Mouse (Mus musculus): ENCODE data around the gene Rlf. TPM values are rescaled to one million over a fixed set of nuclear protein-coding genes. Genes with fewer than 3 reads are reported as not detected.
A peak's percentile ranks its signal among the peaks of the same experiment; 100 is the strongest.

Gene Rlf
- polyA plus RNA-seq (2012; ENCODE audit: insufficient read depth, insufficient read length, missing spikeins): 4.2 and 4.6 TPM in 2 replicates

DNA sequence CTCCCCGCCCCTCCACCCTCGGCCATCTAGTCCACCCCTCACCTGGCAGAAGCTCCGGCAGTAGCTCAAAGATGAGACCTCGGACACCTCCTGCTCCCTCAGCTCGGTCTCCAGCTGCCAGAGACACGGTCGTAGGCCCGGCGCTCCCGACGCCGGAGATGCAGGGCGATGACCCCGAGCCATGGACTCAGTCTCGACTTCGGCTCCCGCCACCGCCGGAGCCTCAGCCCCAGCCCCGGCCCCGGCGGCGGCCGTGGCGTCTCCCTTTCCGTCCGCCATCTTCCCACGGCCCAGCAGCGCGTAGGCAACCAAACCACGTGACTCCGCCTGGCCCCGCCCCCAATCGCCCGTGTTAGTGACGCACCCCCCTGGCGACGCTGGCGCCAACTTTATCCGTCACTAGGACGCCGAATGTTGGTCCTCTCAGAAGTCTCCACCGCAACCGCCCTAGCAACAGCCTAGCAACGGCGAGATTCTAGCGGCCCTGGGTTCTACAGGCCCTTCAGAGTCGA, at the start of gene Rlf:
Gene Rlf (minus strand): TSS at position 292 of the 512 bp plus-strand sequence.
- peak within 1 kb of the TSS; percentile 79 for H3K27ac ChIP-seq (replicated peaks; ENCODE audit: low read depth, low read length)
- H3K4me3 ChIP-seq (ENCODE audit: insufficient read depth, low read depth, low read length): peak within 1 kb of the TSS; percentile 87
- peaks cover 3% of the 10 kb centered on the region for H3K4me1 ChIP-seq (ENCODE audit: control insufficient read depth, insufficient read depth, insufficient read length, low read length)

DNA sequence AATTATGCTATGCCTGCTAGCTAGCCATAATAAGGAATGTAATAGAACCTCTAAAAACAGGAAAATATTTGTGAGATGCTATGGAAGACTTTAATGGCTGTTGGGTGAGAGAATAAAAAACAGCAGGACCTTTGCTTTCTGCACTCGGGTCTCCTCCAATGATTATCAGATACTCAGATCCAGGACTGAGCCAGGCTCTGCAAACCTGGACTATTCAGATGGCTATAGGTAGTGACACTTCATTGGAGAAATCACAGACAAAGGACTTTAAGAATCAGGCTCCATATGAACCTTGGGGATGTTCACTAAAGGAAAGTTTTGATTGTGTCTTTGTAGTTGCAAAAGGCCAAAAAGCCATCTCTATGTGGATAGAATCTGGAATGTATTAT, 26.7 kb upstream of the Rlf start:
- Histone ChIP-seq H3K4me1 (ENCODE audit: control insufficient read depth, insufficient read depth, insufficient read length, low read length) (no peaks in the 10 kb centered on the region), H3K4me3 (ENCODE audit: insufficient read depth, low read depth, low read length) (no peak overlapping the region), H3K27ac (replicated peaks; ENCODE audit: low read depth, low read length) (no peak overlapping the region)

DNA sequence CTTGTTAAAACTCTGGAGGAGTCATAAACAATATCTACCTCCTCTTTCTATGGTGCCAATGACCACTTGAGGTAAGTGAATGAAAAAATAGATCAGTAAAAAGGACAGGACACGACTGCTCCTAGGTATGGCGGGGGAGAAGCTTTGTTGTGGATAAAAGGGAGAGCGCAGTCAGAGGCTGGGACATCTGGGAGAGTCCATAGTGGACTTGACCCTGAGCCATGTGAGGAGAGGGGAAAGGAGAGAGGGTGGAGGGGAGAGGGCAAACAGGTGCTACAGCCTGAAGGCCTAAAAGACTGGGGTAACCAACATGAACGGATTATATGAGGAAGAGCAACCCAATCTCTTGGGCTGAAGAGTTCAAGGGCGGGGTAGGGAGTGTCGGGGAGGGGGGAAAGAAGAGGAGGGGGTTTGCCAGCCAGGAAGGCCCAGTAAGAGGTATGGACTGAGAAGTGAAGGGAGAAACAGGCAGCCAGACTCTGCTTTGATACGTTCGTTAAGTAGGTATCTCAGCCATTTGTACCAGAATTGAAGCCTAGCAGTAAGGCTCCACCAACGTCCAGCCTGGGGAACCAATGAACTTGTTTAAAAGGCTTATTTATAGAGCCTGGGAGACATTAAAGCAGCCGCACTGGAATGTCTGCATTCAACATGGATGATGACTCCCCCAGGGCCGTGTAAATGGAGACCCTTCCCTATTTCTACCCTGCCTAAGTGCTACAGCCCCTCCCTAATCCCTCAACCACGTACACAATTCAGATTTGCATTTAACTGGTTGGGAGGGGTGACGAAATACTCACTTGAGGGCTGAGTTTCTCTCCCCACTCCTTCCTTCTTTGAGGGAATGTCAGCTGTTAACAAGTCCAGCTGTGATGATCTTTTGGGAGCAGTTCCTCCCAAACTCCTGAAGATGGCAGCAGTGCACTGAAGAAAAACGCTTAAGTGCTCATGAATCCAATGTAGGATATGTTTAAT, 26.0 kb upstream of the Rlf start:
- Histone ChIP-seq H3K27ac (replicated peaks; ENCODE audit: low read depth, low read length) (no peak overlapping the region), H3K4me1 (ENCODE audit: control insufficient read depth, insufficient read depth, insufficient read length, low read length) (no peaks in the 10 kb centered on the region), H3K4me3 (ENCODE audit: insufficient read depth, low read depth, low read length) (no peak overlapping the region)

DNA sequence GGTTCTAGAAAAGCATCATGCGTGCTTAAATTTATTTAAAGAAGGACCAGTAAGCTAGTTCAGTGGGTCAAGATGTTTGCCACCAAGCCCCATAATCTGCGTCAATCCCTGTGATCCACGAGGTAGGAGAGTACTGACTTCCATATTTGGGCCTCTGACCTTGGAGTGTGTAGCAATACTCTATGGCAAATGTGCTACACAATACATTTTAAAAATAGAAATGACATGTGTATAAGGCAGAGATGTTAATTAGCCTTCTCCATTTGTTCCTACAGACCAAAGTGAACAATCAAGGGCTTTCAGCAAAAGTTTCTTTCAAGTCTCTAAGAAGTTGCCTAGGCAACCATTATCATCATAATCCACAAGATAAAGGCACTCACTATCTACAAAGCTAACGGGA, 25.0 kb upstream of the Rlf start:
- no peaks in the 10 kb centered on the region for H3K4me1 ChIP-seq (ENCODE audit: control insufficient read depth, insufficient read depth, insufficient read length, low read length)
- no peak overlapping the region for H3K4me3 ChIP-seq (ENCODE audit: insufficient read depth, low read depth, low read length)

DNA sequence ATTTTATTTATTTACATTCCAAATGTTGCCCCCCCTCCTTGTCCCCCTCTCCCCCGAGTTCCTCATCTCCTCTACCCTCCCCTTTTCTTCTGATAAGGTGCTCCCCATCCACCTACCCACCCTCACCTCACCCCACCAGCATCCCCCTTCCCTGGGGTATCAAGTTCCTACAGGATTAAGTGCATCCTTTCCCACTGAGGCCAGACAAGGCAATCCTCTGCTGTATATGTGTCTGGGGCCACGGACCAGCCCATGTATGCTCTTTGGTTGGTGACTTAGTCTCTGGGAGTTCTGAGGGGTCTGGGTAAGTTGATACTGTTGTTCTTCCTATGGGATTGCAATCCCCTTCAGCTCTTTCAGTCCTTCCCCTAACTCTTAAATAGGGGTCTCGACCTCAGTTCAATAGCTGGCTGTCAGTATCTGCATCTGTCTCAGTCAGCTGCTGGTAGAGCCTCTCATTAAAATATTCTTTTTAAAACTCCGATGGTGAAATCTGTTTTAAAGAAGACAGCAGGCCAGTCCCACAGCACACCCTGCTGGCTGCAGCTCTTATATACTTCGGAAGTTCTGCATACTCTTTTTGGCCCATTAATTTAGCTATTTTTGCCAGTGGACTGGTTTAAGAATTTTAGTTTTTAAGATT, 17.0 kb upstream of the Rlf start:
- Histone ChIP-seq H3K4me1 (ENCODE audit: control insufficient read depth, insufficient read depth, insufficient read length, low read length) (no peaks in the 10 kb centered on the region), H3K4me3 (ENCODE audit: insufficient read depth, low read depth, low read length) (no peak overlapping the region), H3K27ac (replicated peaks; ENCODE audit: low read depth, low read length) (no peak overlapping the region)

More for the DNA sequence above, 25.0 kb upstream of the Rlf start:
- H3K27ac ChIP-seq (replicated peaks; ENCODE audit: low read depth, low read length): no peak overlapping the region

DNA sequence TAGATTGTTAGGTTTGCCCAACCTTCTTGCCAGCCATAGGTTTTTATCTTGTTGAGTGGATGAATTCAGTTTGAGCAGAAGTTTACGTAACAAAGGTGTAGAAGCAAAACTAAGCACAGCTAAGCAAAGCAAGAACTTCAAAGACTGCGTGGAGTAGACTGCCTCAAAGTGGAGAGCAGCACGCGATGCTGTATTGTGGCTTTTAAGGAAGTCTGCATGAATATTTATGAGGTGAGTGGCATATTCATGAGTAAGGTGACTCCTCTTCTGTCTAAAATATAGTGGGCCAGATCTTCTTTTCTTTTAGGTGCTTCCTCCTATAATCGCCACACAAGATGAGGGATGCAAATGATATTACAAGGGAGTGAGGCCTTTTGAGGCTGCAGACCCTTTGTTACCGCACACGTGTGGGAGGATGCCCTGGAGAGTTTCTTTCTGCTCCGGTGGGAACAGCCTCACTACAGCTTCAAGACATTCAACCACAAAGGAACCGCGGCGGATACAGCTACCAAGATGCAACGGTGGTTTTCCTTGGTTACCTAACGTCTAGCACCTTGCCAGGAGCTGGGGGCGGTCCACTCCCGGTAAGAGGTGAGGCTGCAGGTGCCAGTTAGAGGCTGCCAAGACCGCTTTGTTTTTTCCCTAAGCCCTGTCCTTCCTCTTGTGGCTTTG, 16.2 kb upstream of the Rlf start:
- no peak overlapping the region for H3K4me3 ChIP-seq (ENCODE audit: insufficient read depth, low read depth, low read length)
- H3K4me1 ChIP-seq (ENCODE audit: control insufficient read depth, insufficient read depth, insufficient read length, low read length): no peaks in the 10 kb centered on the region
- H3K27ac ChIP-seq (replicated peaks; ENCODE audit: low read depth, low read length): no peak overlapping the region

DNA sequence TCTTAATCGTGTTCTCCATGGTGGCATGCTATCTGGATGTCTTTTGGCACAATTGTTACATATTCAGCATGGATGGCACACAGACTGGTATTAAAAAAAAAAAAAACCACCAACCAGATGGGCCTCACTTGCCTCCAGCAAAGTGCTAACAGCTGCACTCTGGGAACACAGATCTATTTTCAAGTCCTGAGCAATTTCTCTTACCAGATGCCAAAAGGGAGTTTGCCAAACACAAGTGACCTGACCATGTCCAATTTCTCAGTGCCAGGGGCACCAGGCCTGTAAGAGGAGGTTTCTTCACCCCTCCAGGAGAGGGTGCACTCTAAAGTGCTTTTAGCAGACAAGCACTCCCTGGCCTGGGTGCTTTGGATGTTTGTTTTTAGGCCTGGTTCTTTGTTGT, 12.2 kb upstream of the Rlf start:
- H3K4me3 ChIP-seq (ENCODE audit: insufficient read depth, low read depth, low read length): no peak overlapping the region
- no peaks in the 10 kb centered on the region for H3K4me1 ChIP-seq (ENCODE audit: control insufficient read depth, insufficient read depth, insufficient read length, low read length)
- H3K27ac ChIP-seq (replicated peaks; ENCODE audit: low read depth, low read length): no peak overlapping the region

DNA sequence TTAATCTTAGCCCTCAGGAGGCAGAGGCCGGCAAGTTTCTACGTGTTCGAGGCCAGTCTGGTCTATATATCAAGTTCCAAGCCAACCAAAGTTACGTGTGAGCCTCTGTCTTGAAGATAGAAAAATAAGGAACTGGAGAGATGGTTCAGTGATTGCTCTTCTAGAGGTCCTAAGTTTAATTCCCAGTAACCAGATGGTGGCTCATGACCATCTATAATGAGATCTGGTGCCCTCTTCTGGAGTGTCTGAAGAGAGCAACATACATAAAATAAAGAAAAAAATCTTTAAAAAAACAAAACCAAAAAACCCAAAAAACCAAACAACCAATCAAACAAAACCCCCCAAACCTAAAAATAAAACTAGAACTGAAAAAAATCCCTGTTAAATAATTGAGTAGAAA, 10.3 kb upstream of the Rlf start:
- Histone ChIP-seq H3K27ac (replicated peaks; ENCODE audit: low read depth, low read length) (no peak overlapping the region), H3K4me3 (ENCODE audit: insufficient read depth, low read depth, low read length) (no peak overlapping the region), H3K4me1 (ENCODE audit: control insufficient read depth, insufficient read depth, insufficient read length, low read length) (no peaks in the 10 kb centered on the region)

DNA sequence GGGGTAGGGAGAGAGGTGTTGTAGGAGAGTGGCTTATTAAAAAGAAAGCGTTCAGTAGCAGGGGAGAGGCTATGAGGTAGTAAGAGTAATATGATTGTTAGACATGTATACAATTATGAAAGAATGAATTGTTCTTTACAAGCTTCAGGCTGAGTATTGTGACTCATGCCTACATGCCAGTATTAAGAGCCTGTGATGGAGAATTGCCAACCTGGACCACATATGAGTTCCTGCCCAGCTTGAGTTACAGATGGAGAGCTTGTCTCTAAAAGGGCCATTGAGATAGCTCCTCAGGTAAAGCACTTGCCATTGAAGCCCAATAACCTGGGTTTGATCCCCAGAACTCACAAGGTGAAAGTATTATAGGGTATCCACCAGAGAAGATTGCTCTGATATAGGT, 8.3 kb upstream of the Rlf start:
- Histone ChIP-seq H3K4me1 (ENCODE audit: control insufficient read depth, insufficient read depth, insufficient read length, low read length) (no peaks in the 10 kb centered on the region), H3K4me3 (ENCODE audit: insufficient read depth, low read depth, low read length) (no peak overlapping the region), H3K27ac (replicated peaks; ENCODE audit: low read depth, low read length) (no peak overlapping the region)

DNA sequence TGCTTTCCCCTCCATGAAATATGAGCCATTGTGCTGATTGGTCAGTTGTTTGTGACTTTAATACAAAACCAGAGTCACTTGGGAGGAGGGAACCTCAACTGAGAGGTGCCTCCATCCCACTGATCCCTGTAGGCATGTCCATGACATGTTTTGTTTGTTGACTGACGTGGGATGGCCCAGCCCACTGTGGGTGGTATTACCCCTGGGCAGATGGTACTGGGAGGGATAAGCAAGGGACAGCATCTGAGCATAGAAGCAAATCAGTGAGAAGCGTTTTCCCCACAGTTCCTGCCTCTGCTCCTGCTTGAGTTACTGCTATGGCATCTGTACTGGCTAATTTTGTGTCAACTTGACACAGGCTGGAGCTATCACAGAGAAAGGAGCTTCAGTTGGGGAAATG, 1.3 kb upstream of the Rlf start:
- H3K27ac ChIP-seq (replicated peaks; ENCODE audit: low read depth, low read length): no peak overlapping the region
- no peak overlapping the region for H3K4me3 ChIP-seq (ENCODE audit: insufficient read depth, low read depth, low read length)
- peaks cover 3% of the 10 kb centered on the region for H3K4me1 ChIP-seq (ENCODE audit: control insufficient read depth, insufficient read depth, insufficient read length, low read length)

DNA sequence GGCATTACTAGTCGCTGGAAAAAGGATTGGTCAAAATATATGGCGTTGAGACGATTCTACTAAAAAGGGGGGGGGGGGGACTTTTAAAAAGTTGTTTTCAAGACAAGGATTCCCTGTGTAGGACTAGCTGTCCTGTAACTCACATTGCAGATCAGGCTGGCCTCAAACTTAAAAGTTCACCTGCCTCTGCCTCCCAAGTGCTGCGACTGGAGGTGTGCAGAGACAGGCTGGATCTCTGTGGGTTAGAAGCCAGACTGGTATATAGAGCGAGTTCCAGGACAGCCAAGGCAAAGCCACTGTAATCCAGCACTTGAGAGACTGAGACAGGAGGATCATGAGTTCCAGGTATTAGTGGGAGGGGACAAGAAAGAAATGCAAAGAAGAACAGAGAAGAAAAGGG, 605 bp upstream of the Rlf start:
- H3K4me3 ChIP-seq (ENCODE audit: insufficient read depth, low read depth, low read length): peak overlapping the region; percentile 87
- H3K27ac ChIP-seq (replicated peaks; ENCODE audit: low read depth, low read length): no peak overlapping the region
- H3K4me1 ChIP-seq (ENCODE audit: control insufficient read depth, insufficient read depth, insufficient read length, low read length): peaks cover 3% of the 10 kb centered on the region

DNA sequence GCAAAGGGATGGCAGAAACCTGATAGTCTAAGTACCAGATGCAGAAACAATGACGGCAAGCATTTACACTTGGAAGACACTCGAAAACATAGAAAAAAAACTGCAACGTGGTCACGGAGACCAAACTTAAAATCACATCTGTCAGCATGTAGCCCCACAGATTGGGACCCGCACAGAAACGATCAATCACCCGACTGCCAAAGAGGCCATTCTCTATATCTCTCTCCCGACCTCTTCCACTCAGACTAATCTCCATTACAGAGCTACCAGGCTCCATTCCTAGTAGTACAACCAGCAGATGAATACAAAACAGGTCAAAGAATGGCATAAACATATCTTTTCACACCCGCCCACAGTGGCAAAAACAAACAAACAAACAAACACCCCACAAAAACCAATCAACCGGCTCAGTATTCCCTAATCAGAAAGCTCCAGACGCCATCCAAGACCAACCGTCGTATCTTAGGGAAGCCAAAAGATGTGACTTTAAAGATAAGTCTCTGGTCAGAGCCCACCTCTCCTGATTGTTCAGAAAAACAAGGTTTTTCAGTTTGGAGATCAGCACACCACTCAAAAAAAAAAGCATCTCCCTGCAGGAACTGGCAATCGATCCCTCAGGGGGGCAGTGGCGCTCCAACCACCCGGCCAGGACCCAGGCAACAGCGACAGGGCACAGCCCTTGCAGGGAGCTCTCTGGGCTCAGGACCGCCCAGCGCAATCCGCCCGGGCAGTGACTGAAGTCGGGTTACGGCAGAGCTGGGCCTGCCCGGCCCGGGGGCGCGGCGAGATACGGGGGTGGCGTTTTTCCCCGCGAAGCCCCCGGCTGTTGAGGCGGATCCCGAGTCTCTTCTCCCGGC, 720 bp downstream of the Rlf start:
- Histone ChIP-seq H3K27ac (replicated peaks; ENCODE audit: low read depth, low read length) (no peak overlapping the region), H3K4me3 (ENCODE audit: insufficient read depth, low read depth, low read length) (peak overlapping the region; percentile 83), H3K4me1 (ENCODE audit: control insufficient read depth, insufficient read depth, insufficient read length, low read length) (peaks cover 3% of the 10 kb centered on the region)

DNA sequence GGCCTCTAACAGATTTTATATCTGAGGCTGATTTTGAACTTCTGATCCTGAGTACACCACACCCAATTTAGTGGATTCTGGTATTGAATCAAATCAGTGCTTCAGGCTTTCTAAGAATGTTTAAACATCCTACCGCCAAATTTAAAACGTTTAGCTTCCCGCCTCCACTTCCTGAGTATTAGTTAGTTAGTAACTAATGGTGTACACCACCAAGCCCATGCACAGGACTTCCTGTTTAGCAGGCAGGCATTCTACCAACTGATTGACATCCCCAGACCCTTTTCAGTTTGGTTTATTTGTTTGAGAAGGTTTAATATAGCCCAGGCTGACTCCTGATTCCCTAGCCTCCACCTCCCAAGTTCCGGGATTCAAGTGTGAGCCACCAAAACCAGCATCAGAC, 6.0 kb downstream of the Rlf start:
- H3K4me3 ChIP-seq (ENCODE audit: insufficient read depth, low read depth, low read length): no peak overlapping the region
- H3K27ac ChIP-seq (replicated peaks; ENCODE audit: low read depth, low read length): no peak overlapping the region
- H3K4me1 ChIP-seq (ENCODE audit: control insufficient read depth, insufficient read depth, insufficient read length, low read length): no peaks in the 10 kb centered on the region; the same call in 1 of the 2 replicates

DNA sequence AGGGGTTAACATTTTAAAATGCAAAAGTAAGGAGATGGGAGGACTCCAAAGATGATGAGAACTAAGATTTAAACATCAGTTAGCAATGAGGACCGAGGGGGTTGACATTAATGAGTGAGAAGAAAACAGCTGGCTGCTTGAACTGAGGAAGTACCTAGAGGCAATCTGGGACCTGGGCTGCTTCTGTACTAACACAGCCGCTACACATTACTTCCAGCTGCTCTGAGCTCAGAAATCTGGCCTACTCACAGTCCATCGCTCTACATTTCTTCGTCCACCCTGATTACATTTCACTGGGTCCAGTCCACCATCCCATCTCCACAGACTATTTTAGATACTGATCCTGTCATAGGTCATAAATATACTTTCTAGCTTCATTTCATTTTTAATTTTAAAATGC, 17.0 kb downstream of the Rlf start:
- Histone ChIP-seq H3K4me1 (ENCODE audit: control insufficient read depth, insufficient read depth, insufficient read length, low read length) (peaks cover 9% of the 10 kb centered on the region), H3K27ac (replicated peaks; ENCODE audit: low read depth, low read length) (no peak overlapping the region), H3K4me3 (ENCODE audit: insufficient read depth, low read depth, low read length) (no peak overlapping the region)
